Mouse (Mus musculus): ENCODE measurements around the gene Eda2r.

Eda2r gene

GRCm38 (mm10) chrX:97377065-97377421 is at the start of gene Eda2r:
Gene Eda2r, minus strand, starts transcription at chrX:97377216.
- peak; percentile 28 to 63 for DNase-seq

- DNase-seq, result no peak
Observed at GRCm38 (mm10) chrX:97397872-97398271, 20.9 kb upstream of the Eda2r start.

DNA sequence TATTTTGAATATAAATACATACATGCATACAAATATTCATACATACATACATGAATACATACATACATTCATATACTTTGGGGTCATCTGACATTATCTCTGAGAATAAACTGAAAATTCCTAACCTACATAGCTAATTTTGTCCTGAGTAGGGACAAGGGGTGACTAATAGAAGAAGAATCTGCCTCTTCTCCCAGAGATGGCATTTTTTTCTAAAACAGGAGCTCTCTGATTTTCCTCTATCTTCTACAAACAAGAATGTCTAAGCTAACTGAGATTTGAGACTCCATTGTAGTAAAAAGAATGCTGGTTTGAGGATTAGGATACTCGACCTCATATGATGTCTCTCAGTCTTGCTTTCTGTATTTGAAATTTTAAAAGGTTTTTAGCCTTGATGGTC is 1.1 kb upstream of the Eda2r start:
- no peak for DNase-seq

DNA sequence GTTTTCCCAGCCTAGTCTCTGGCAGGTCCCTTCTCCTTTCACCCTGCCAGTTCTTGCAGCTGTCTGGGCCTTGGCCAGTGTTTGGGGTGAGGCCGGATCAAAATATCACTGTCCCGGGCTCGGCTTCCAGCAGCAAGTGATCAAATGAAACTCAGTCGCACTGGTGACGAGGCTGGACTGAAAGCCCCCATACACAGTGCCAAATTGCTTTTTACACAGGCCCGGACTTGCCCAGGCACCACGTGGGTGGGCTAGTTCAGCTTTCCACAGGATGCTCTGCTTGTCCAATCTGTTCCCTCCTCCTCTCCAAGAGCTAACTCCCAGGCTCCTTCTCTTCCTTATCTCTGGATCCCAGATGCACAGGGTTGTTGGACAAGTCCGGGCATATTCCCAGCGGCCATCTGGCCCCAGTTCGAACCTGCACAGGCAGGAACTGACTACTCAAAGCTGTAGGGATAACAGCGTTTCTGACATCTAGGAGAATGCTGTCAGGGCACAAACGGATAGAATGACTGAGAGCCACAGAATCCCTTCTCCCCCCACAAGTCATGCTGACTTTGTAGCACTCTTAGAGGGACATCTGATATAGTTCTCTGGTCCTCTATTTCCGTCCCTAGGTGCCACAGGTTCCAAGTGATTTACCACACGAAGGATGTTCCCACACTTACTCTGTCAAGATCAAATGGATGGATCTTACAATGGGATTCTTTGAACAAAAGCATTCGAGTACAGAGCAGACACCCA is 523 bp downstream of the Eda2r start:
- DNase-seq, result peak; percentile 18 to 38

DNA sequence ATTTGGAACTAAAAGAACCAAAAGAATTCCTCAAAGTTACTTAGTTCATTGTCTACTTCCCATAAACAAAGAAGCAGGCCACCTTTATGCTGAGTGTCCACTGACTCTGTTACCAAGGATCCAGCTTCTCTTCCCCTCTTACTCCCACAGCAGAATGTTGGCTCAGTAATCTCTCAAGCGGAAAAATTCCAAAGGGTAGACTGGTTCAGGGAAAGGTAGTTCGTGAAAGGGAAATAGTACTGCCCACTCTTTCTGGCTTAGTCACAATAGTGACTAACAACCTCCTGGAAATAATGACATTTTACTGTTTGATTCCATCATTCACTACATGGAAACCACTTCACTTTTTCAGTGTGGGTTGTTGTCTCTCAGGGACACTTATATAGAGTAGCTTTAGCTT is 4.2 kb downstream of the Eda2r start:
- DNase-seq, result no peak

DNA sequence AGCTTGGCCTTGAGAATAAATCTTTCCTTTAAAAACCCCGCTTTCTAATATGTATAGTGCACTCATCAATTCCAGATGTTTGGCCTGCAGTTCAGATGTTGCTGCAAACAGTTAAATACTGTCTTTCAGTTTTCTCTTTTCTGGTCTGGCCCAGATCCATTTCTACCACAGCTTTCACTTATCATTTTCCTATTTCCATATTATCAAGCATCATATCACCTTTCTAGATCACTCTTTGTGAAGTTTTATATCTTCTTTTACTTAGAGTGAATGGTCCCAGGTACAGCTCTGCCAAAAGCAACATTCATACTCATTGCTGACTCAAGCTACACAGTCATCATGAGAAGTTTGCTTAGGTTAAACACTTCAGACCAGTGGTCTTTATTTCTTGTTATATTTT is 7.8 kb downstream of the Eda2r start:
- DNase-seq, result no peak

DNA sequence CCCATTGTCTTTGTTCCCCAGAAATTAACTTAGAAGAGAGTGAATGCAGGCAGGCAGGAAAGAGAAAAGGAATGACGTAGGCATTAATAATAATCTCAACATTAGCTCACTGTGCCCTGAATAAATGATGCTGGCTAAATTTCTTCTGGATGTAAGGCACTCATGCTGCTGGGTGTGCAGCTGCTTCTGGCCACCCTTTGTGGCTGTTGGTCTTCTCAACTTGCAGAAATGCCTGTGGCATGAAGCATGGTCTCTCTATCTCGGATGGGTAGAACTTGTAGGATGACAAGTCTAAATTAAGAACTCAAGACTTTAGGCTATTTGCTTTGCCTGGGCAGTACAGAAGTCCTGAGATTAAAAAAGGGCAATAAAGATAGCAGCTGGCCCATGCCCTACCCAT is 8.3 kb downstream of the Eda2r start:
- no peak for DNase-seq

GRCm38 (mm10) chrX:97360919-97361318 is 16.1 kb downstream of the Eda2r start:
- no peak for DNase-seq

DNA sequence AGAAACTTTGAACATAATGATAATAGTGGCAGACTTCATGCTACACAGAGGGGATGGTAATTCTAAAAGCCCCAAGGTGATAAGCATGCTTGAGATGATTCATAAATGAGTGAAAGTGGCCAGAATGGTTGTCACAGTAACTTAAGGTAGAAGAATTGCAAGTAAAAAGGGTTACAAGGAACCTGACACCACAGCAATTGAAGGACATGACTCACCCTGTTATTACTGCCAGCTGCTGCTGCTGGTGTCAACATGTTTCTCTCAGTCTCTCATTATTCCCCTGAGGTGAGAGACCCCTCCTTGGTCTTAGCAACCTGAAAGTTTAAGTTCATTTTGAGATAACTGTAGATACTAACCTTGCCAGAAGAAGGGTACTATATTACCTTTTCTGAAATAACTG is 49.1 kb downstream of the Eda2r start:
- DNase-seq, result no peak
